Mouse (Mus musculus) kidney, adult 9 months (tissue): Measurements from ENCODE around the gene Tmem51.

Experiments used
- DNase-seq: peaks from one replicate; pipeline ENCODE4 v3.0.0; 2022

Tmem51 gene

DNA sequence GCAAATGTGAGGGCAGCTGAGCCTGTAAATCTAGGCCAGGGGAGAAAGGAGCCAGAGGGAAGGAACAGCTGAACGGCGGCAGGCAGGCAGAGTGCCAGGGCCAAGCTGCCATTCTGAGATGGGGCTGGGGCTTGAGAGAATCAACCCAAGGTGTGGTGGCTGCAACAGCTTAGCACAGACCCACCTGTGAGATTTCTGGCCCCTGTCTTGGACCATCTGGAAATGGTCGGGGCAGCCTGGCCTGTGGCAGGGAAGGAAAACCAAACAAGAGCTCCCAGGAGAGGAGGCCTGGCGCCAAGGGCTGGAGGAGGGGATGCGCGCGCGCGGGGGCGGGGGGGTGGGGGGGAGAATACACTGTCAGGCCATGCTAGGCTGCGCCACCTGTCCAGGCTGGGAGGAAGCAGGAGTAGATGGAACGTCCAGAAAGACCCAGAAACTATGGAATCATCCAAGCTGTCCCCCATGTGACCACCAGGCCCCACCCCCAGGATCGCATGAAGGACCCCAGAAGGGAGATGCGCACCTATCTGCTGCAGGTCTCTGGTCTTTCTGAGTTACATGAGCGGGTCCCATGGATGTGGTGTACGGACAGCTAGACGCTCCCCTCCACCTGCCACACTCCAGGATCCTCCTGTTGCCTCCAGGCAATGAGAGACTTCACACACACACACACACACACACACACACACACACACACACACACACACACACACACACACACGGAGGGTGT lies 3.0 kb downstream of the Tmem51 start:
- peak; percentile 70 for DNase-seq

DNA sequence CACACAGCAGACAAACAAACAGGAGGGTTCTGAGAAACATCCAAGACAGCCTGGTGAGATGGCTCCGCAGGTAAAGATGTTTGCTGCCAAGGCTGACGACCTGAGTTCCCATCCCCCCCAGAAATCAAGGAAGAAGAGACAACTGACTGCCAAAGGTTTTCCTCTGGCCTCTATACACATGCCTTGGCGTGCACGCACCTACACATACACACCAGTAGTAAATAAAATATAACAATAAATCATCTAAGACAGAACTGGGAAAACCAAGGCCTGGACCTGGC lies 3.7 kb downstream of the Tmem51 start:
- DNase-seq = no peak

DNA sequence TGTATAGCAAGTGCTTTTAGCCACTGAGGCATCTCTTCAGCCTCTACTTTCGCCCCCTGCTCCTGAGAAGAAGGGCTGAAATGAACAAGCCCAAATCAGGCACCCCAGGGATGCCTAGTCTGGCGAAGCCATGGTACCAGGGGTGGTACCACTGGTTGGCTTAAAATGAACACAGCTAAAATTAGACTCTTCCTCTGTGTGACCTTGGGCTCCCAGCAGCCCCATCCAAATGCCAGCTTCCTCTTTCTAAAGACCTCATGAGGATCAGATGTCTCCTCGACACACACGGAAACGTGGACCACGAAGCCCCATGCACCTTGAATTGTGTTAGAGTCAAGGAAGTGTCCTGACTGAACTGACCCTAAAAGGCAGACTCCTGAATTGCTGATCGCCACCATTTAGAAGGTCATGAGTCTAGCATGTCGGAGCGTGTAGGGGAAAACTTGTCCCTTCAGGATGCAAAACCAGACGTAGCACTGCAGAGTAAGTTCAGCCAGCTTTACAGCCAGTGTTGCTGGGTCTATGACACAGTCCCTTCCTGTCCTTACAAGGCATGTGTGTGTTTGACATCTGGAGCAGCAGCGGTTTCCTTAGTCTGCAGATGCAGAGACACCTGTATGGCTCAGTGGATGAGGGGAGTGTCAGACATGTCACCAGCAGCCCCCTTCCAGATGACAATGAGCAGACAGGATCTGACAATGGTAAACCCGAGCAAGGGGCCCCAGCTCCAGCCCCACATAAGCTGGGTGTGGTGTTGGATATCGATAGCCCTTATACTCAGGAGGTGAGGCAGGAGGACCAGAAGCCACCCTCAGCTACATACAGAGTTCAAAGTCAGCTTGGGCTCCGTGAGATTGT lies 4.2 kb downstream of the Tmem51 start:
- DNase-seq = no peak

DNA sequence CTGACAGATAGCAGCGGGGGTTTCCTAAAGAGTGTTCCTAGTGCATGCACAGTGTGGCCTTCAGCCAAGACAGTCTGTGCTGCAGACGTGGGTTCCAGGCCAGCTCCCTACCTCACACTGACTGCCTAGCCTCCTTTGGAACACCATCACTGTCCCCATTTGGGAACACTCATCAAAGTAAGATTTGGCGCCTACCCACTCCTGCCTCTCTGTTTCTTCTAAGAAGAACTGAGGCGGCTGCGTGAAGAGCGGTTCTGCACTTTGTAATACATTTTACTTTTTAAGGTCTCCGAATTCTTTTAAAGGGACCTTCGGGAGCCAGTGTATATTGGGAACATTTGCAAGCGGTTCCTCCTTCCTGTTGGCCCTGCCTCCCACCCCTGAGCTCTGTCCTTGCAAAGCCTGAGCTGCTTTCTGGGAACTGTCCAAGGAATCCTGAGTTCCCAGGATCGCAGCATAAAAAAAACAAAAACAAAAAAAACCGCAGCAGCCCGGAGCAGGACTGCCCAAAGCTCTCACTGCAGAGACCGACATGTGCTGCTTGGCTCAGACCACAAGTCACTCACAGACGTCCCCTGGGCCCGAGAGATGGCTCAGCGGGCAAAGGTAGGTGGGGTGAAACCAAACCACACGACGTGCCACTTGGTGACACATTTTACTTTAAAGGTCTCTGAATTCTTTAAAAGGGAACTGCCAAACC lies 6.4 kb downstream of the Tmem51 start:
- peak; percentile 74 for DNase-seq

DNA sequence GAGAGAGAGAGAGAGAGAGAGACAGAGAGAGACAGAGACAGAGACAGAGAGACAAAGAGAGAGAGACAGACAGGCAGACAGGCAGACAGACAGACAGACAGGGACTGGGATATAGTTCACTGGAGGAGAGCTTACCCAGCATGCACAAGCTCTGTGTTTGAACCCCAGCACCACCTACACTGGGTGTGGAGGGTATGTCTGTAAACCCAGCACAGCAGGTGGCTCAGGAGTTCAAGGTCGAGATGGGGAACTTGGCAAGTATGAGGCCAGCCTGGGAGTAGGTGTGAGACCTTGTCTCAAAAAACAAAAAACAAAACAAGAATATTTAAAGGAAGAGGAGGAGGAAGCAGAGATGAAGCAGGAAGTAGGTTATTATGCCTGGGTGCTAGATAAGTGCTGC lies 7.2 kb downstream of the Tmem51 start:
- DNase-seq = no peak

DNA sequence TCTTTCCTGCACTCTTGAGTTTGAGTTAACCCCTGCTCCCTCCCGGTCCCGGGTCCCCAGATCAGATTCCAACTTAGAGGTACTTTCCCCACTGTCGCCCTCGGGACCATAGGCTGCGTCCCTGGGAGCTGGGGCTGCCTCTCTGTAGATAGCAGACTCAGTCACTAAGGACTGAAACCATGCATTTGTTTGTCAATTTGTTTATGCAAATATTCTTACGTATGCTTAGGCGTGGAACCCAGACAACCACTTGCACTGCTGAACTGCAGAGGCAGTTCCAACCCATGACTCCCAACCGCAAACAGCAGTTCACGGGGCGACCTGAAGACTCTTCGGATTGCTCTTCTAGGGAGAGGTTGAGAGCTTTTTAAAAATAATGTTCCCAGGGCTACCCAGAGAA lies 8.2 kb downstream of the Tmem51 start:
- no peak for DNase-seq

DNA sequence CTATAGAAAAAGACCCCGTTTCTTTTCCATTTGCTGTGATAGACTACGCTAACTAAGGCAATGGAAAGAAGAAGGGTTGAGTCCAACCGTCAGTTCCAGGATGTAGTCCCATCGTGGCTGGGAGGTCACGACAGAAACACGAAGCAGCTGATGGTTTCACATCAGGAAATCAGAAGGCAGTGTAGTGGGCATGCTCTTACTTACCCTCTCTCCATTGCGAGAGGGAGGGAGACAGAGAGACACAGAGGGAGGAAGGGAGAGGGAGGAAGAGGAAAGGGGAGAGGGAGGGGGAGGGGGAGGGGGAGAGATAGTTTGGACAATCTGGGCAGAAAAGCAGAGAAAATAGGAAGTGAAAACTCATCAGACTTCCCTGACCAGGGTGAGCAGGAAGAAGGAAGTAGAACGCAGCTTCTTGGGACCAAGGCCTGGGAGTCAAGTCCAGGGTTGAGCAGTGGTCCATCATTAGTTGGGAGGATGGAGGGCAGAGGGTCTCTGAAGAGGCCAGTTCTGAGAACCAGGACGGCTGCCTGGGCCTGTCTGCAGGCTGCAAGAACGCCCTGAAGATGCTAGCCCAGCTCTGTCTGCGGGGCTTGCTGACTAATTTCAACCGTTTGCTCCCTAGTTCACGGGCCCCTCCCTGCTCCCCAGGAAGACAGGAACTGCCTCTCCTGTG lies 9.9 kb downstream of the Tmem51 start:
- DNase-seq = no peak

DNA sequence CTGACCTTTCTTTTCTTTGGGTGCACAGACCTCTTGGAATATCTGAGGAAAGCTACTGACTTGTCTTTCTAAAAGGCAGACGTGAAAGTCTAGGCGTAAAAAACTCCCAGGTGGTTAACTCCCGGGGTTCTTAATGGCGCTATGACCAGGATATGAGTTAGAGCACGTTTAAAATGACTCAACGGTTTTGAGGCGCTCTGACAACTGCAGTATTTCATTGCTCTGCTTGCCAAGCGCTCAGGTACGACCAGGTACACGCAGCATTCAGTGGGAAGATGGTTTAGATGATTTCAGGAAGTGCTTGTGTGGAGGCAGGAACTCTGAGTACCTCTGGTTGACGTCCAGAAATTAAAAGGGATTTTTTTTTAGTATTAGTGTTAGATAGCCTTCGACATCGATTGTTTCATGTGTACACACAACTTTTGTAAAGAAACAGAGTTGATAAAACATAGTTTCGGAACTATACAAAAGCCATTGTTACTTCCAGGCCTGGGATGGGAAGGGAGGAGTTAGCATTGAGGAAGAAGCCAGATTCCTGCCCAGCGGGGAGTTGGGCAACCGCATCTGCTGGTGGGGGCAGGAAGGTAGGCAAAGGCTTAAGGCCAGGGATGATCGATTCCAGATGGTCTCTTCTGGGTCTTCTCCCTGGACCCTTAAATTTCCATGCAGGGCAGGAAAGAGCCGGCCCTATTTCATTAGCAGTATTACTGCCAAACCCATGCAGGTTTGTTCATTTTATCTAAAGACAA lies 12.7 kb downstream of the Tmem51 start:
- DNase-seq = no peak

DNA sequence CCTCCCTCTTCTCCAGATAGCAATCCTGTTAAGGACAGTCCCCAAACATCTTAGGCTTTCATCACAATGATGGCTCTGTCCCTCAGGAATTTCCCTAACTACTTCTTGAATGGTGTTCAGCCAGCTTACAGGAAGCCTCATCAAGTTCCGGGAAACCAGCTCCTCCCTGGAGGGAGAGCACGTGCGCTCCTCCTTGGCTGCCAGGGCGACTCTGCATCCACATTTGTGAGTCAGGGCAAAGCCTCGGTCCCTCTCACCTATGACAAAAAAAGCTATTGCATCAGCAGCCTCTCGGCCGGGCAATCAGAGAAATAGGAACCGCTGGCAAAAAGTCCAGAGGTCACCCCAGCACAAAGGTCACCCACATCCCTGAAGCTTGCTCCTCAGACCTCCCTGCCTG lies 13.3 kb downstream of the Tmem51 start:
- DNase-seq = peak; percentile 89

DNA sequence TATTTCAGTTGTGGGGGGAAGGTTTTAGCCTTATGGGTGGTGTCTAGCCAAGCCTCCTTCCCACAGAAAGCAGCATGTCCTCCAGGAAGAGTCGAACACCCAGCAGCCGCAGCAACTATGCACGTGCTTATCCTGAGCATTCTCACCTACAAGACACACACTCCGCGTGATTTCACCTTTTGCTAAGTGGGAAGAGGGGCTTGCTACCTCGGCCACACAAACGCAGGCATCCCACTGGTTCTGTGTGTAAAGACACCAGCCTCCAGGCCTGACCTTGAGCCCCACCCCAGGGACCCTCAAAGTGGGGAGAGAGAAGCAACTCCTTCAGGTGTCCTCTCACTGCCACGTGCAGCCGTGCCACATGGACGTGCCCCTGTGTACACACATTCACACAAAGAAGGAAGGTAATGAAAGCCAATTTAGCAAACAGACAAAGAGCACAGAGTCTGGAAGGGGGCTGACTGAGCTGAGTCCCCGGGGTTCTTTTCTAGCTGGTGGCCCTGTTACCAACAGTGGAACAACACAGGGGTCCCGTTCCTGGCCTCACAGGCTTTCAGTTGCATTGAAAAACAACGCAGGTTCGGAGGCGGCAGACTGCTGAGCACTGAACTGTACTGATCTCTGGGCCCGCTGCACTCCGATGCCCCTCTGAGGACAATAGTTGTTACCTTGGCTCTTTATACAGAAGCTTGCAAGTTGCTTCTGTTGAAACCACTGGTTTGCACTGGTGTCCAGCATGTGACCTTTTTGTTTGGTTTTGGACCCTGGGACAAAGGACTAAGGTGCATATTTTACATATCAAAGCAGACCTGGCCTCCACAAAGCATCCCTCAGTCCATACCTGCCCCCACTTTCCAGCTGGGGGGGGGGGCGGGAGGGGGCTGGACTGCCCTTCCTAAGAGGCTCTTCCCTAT lies 14.9 kb downstream of the Tmem51 start:
- DNase-seq = no peak

DNA sequence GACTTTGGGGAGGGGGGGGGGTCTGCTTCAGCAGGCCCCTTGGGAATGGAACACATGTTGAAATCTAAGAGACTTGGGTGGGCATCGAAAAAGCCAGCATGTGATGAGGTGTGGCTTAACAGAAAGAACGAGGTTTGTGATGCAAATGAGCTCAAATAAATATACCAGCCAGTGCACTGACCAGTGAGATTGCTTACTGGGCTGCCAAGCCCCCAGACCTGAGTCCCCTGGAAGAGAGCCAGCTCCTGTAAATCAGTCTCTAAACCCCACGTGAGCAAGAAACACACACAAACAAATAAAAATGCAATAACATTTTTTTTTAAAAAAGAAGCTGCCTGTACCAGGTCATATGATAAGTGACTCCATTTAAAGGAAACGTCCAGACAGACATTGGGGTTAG lies 17.5 kb downstream of the Tmem51 start:
- peak; percentile 70 for DNase-seq

DNA sequence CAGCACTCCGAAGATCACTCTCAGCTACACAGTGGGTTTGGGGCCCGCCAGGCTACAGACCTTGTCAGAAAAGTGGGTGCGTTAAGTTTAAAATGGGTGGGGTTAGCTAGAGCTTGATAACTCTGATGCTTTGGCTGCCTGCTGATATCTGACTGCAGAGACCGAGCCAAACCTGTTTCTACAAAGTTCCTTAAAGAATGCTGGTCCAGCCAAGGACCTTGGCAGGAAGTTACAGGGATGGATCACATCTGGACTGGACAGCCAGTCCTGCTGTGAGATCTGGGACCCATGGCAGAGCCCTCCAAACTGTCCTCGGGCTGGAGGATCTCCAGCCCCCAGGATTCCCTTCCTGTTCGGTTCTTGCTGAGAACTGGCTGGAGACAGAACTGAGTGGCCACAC lies 18.3 kb downstream of the Tmem51 start:
- no peak for DNase-seq

DNA sequence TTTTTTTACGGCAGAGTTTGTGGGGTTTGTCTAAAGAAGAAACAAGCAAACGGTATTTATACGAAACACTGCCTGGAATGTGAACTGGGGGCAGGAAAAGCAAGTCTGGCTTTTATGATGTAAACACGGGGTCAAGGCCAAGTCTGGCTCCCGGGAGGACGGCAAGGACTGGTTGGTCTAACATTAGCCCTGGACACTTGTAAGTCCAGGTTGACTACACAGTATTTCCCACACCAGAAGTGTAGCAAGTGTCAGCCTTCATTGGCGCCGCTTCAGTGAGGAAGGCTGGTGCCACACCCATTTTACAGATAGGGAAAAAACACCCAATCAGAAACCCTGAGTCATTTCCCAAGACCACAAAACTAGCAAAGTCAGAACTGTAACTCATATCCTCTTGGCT lies 18.8 kb downstream of the Tmem51 start:
- peak; percentile 65 for DNase-seq

DNA sequence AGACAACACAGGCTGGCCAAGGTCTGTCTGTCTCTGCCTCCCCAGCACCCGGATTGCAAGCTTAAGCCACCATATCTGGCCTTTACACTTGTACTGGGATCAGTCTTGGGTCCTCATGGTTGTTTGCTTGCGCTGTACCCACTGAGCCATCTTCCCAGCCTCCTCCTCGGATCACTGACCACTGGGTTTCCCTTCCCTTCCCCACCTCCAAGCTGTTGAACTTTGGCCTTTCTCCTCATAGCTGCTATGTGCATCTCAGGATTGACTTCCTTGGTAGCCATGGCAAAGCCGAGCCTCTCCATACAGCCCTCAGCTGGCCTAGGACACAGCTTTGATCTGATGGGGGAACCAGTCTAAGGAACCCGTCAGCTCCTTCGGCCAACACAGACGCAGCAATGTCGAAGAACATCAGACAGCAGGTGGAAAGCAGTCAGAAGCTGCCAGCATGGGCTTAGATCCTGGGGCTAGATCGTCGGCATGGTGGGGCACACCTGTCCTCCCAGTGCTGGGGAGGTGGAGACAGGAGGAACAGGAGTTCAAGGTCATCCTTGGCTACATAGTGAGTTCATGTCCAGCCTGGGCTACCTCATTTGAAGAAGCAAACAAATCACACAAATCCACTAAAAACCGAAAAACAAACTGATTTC lies 19.4 kb downstream of the Tmem51 start:
- no peak for DNase-seq

DNA sequence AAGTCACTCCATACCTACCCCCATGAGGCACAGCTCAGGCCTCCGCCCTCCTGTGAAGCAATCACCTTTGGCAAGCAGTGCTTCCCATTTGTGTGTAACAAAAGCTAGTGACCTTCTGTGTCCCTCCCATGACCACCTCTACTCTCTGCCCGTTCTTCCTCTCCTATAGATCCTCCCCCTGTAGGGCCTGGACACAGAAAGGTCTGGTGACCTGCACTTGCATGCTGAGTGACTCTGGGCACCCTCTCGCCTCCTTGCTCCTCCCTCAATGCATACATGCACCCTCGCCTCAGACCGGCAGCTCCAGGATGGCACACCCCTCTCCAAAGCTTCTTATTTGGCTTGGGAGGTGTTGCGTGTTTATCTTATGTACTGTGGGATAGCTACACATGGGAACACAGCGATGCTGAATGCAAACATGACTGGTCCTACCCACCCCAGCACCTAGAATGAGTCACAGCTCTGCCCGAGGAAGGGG lies 21.0 kb downstream of the Tmem51 start:
- DNase-seq = no peak

DNA sequence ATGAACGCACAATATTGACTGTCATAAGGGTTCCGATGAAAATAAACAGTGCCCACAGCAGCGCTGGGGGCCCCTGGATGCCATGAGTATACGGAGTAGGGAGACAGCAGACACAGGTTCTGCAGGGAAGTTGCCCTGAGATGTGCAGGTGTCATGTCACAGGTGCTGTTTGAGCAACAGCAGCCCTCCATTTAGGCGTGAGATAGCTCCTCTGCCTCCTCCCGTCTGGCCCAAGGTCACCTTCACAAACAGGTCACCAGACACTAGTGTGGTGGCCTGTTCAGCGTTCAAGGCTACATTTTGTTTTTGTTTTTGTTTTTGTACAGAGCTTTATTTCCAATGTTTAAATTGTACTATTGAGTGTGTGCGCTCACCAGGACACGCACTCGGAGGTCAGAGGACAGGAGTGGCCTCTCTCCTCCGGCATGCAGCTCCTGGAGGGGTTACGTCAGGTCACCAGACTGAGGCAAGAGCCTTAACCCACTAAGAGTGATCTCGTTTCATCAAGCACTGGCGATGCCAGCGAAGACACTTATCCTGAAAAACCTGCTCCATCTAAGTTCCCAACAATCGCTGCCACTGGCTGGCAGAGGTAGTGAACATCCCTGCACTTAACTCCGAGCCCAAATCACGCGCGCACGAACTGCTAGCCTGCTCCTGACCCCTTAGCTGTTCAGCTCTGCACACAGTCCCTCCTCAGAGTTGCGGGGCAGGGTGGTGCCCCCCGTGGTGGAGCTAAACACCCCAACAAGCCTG lies 22.4 kb downstream of the Tmem51 start:
- DNase-seq = no peak

DNA sequence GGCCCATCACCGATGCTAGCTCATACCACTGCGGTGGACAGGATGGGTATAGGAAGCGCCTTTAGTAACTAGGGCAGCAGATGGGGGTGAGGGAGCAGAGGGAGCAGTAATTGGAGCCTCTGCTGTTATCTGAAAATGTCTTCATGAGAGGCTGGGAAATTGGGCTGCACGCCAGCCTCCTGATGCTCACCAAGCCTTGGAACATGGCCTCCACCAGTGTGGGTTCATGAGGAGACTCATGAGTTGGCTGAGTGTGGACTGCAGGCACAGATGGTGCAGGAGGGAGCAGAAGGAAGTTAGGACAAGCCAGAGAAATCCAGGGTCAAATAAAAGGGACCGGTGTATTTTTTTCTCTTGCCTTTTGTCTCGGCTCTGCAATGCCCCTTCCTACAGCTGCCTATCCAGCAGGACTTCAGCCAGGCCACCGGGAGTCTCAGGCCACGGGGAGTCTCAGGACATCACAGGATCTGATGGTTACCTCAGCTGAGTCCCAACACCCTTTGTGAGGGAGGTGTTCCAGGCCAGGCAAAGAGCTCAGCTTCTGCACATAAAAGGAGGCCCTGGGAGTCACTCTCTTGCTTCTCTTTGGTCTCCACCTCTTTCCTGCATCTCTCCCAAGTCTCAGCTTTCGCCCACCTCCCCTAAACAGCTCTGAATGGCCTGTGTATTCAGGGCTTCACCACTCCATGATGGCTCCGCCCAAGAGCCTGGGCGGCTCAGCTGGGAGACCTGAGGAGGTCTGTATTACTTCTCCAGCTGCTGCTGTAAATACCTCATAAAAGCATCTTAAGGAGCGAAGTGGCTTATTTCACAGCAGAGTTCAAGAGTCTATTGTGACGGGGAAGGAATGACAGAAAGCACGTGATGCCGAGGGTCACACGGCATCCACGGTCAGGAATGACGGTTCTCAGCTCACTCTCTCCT lies 23.4 kb downstream of the Tmem51 start:
- DNase-seq = no peak

DNA sequence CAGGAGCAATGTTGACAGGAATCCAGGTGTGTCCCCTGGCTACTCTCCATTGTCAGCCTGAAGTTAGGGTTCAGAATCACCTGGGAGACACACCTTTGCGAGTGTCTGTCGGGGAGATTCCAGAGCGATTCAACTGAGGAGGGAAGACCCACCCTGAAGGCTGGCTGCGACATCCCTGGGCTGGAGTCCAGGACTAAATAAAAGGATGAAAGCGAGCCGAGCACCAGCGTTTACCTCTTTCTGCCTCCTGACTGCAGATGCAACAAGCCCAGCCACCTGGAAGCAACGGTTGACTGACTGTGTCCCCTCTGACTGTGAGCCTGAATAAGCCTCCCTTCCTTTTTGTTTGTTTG lies 24.3 kb downstream of the Tmem51 start:
- no peak for DNase-seq
